Mouse (Mus musculus): ENCODE data around the gene Pacs2. TPM values are rescaled to one million over a fixed set of nuclear protein-coding genes. Genes with fewer than 3 reads are reported as not detected.

Pacs2 gene
- polyA plus RNA-seq, 1 experiment from 2014 or later, result 6.9 TPM

- WGBS, result 90% methylated on average over 6 of the region's 6 CpGs
- no peak for ATAC-seq (replicated peaks; ENCODE audit: insufficient number of reproducible peaks, insufficient read depth, low FRiP score, low read depth)
- H3K27ac ChIP-seq, result no peak overlapping the region
- no peak overlapping the region for H3K9ac ChIP-seq
- H3K9me3 ChIP-seq (replicated peaks), result no peaks in the 10 kb centered on the region
- H3K27me3 ChIP-seq, result no peaks in the 10 kb centered on the region
- H3K4me1 ChIP-seq (replicated peaks), result peaks cover 20% of the 10 kb centered on the region
- H3K4me2 ChIP-seq, result no peak overlapping the region
- H3K4me3 ChIP-seq, result no peak overlapping the region
- peaks cover 18% of the 10 kb centered on the region for H3K36me3 ChIP-seq
Measured at GRCm38 (mm10) chr12:113071321-113071720, 57.0 kb downstream of the Pacs2 start.

- WGBS, result 74% methylated on average over 6 of the region's 6 CpGs
- ATAC-seq (replicated peaks; ENCODE audit: insufficient number of reproducible peaks, insufficient read depth, low FRiP score, low read depth), result no peak
- H3K9me3 ChIP-seq (replicated peaks), result no peaks in the 10 kb centered on the region
- no peak overlapping the region for H3K9ac ChIP-seq
- no peaks in the 10 kb centered on the region for H3K27me3 ChIP-seq
- H3K27ac ChIP-seq, result no peak overlapping the region
- H3K4me3 ChIP-seq, result no peak overlapping the region
- no peak overlapping the region for H3K4me2 ChIP-seq
- H3K4me1 ChIP-seq (replicated peaks), result peaks cover 20% of the 10 kb centered on the region
- peaks cover 18% of the 10 kb centered on the region for H3K36me3 ChIP-seq
Measured at GRCm38 (mm10) chr12:113071827-113072226, 57.5 kb downstream of the Pacs2 start.

- Histone ChIP-seq H3K36me3 (peaks cover 18% of the 10 kb centered on the region), H3K27me3 (no peaks in the 10 kb centered on the region), H3K9me3 (replicated peaks) (no peaks in the 10 kb centered on the region), H3K9ac (peak overlapping the region; percentile 52), H3K4me1 (replicated peaks) (peaks cover 20% of the 10 kb centered on the region), H3K27ac (peak overlapping the region; percentile 91), H3K4me2 (peak overlapping the region; percentile 79), H3K4me3 (peak overlapping the region; percentile 48)
- 0 out of 2 replicates have a peak, but pooled peaks have one; percentile 16 for ATAC-seq (replicated peaks; ENCODE audit: insufficient number of reproducible peaks, insufficient read depth, low FRiP score, low read depth)
- WGBS, result 9% methylated on average over 15 of the region's 15 CpGs
Measured at GRCm38 (mm10) chr12:113073420-113074328, 59.4 kb downstream of the Pacs2 start.

- Histone ChIP-seq H3K27ac (peak within 1 kb of the TSS; percentile 91), H3K27me3 (no peaks in the 10 kb centered on the region), H3K36me3 (peaks cover 14% of the 10 kb centered on the region), H3K9me3 (replicated peaks) (no peaks in the 10 kb centered on the region), H3K9ac (peak within 1 kb of the TSS; percentile 52), H3K4me2 (peak within 1 kb of the TSS; percentile 79), H3K4me3 (peak within 1 kb of the TSS; percentile 48), H3K4me1 (replicated peaks) (peaks cover 20% of the 10 kb centered on the region)
- ATAC-seq (replicated peaks; ENCODE audit: insufficient number of reproducible peaks, insufficient read depth, low FRiP score, low read depth), result peak; percentile 91
- WGBS, result 3% methylated on average over 32 of the region's 32 CpGs
Measured at GRCm38 (mm10) chr12:113074329-113075062, 60.2 kb downstream of the Pacs2 start, which contains the start of gene Tex22. Gene Tex22, plus strand, starts transcription at chr12:113074502.

GRCm38 (mm10) chr12:113075063-113075454 lies 60.8 kb downstream of the Pacs2 start:
- H3K36me3 ChIP-seq, result peaks cover 14% of the 10 kb centered on the region
- peak overlapping the region; percentile 91 for H3K27ac ChIP-seq
- peak overlapping the region; percentile 52 for H3K9ac ChIP-seq
- no peaks in the 10 kb centered on the region for H3K9me3 ChIP-seq (replicated peaks)
- peak; percentile 60 for ATAC-seq (replicated peaks; ENCODE audit: insufficient number of reproducible peaks, insufficient read depth, low FRiP score, low read depth)
- H3K4me3 ChIP-seq, result peak overlapping the region; percentile 48
- H3K4me2 ChIP-seq, result peak overlapping the region; percentile 79
- H3K4me1 ChIP-seq (replicated peaks), result peaks cover 20% of the 10 kb centered on the region
- 4% methylated on average over 10 of the region's 10 CpGs for WGBS
- no peaks in the 10 kb centered on the region for H3K27me3 ChIP-seq

GRCm38 (mm10) chr12:113075486-113075885 lies 61.2 kb downstream of the Pacs2 start:
- Histone ChIP-seq H3K27ac (no peak overlapping the region), H3K4me3 (0 out of 2 replicates have a peak overlapping the region, but pooled peaks have one; percentile 48), H3K9ac (0 out of 2 replicates have a peak overlapping the region, but pooled peaks have one; percentile 52), H3K27me3 (no peaks in the 10 kb centered on the region), H3K4me1 (replicated peaks) (peaks cover 20% of the 10 kb centered on the region), H3K36me3 (peaks cover 14% of the 10 kb centered on the region), H3K4me2 (peak overlapping the region; percentile 79), H3K9me3 (replicated peaks) (no peaks in the 10 kb centered on the region)
- 51% methylated on average over 6 of the region's 6 CpGs for WGBS
- no peak for ATAC-seq (replicated peaks; ENCODE audit: insufficient number of reproducible peaks, insufficient read depth, low FRiP score, low read depth)

GRCm38 (mm10) chr12:113087276-113087675 lies 73.0 kb downstream of the Pacs2 start:
- H3K36me3 ChIP-seq, result no peaks in the 10 kb centered on the region
- no peak overlapping the region for H3K27ac ChIP-seq
- peaks cover 2% of the 10 kb centered on the region; the same call in 1 of the 2 replicates for H3K27me3 ChIP-seq
- no peak overlapping the region for H3K9ac ChIP-seq
- no peaks in the 10 kb centered on the region for H3K4me1 ChIP-seq (replicated peaks)
- ATAC-seq (replicated peaks; ENCODE audit: insufficient number of reproducible peaks, insufficient read depth, low FRiP score, low read depth), result no peak
- no peak overlapping the region for H3K4me3 ChIP-seq
- H3K4me2 ChIP-seq, result no peak overlapping the region
- no peaks in the 10 kb centered on the region for H3K9me3 ChIP-seq (replicated peaks)
- 68% methylated on average over 2 of the region's 3 CpGs for WGBS

GRCm38 (mm10) chr12:113088026-113088425 lies 73.7 kb downstream of the Pacs2 start:
- no peak overlapping the region for H3K9ac ChIP-seq
- 50% methylated on average over 4 of the region's 4 CpGs for WGBS

GRCm38 (mm10) chr12:113089107-113089506 lies 74.8 kb downstream of the Pacs2 start:
- H3K27ac ChIP-seq, result no peak overlapping the region
- 80% methylated on average over 6 of the region's 6 CpGs for WGBS
- no peaks in the 10 kb centered on the region for H3K9me3 ChIP-seq (replicated peaks)
- H3K36me3 ChIP-seq, result no peaks in the 10 kb centered on the region
- H3K4me3 ChIP-seq, result no peak overlapping the region
- no peaks in the 10 kb centered on the region for H3K4me1 ChIP-seq (replicated peaks)
- peaks cover 2% of the 10 kb centered on the region; the same call in 1 of the 2 replicates for H3K27me3 ChIP-seq
- no peak overlapping the region for H3K9ac ChIP-seq
- H3K4me2 ChIP-seq, result no peak overlapping the region
- ATAC-seq (replicated peaks; ENCODE audit: insufficient number of reproducible peaks, insufficient read depth, low FRiP score, low read depth), result no peak

More at GRCm38 (mm10) chr12:113088026-113088425, 73.7 kb downstream of the Pacs2 start:
- H3K9me3 ChIP-seq (replicated peaks), result no peaks in the 10 kb centered on the region
- no peaks in the 10 kb centered on the region for H3K4me1 ChIP-seq (replicated peaks)
- H3K4me3 ChIP-seq, result no peak overlapping the region
- H3K36me3 ChIP-seq, result no peaks in the 10 kb centered on the region
- no peak for ATAC-seq (replicated peaks; ENCODE audit: insufficient number of reproducible peaks, insufficient read depth, low FRiP score, low read depth)
- peaks cover 2% of the 10 kb centered on the region; the same call in 1 of the 2 replicates for H3K27me3 ChIP-seq
- no peak overlapping the region for H3K27ac ChIP-seq
- no peak overlapping the region for H3K4me2 ChIP-seq

GRCm38 (mm10) chr12:113090053-113090452 lies 75.7 kb downstream of the Pacs2 start:
- no peaks in the 10 kb centered on the region for H3K4me1 ChIP-seq (replicated peaks)
- no peaks in the 10 kb centered on the region for H3K9me3 ChIP-seq (replicated peaks)
- 80% methylated on average over 17 of the region's 17 CpGs for WGBS
- no peaks in the 10 kb centered on the region for H3K36me3 ChIP-seq
- no peak overlapping the region for H3K4me3 ChIP-seq
- H3K27ac ChIP-seq, result no peak overlapping the region
- H3K27me3 ChIP-seq, result 0 out of 2 replicates have a peak, but pooled peaks cover 2% of the 10 kb centered on the region
- H3K4me2 ChIP-seq, result no peak overlapping the region
- H3K9ac ChIP-seq, result no peak overlapping the region
- no peak; the same call in 1 of the 2 replicates for ATAC-seq (replicated peaks; ENCODE audit: insufficient number of reproducible peaks, insufficient read depth, low FRiP score, low read depth)

GRCm38 (mm10) chr12:113097040-113097439 lies 82.7 kb downstream of the Pacs2 start:
- no peaks in the 10 kb centered on the region for H3K36me3 ChIP-seq
- H3K9me3 ChIP-seq (replicated peaks), result no peaks in the 10 kb centered on the region
- H3K27me3 ChIP-seq, result 0 out of 2 replicates have a peak, but pooled peaks cover 3% of the 10 kb centered on the region
- 81% methylated on average over 5 of the region's 5 CpGs for WGBS
- H3K4me2 ChIP-seq, result peak overlapping the region; percentile 97
- ATAC-seq (replicated peaks; ENCODE audit: insufficient number of reproducible peaks, insufficient read depth, low FRiP score, low read depth), result no peak
- H3K9ac ChIP-seq, result peak overlapping the region; percentile 98
- H3K4me3 ChIP-seq, result peak overlapping the region; percentile 99; the same call in 1 of the 2 replicates
- no peak overlapping the region for H3K27ac ChIP-seq
- peaks cover 41% of the 10 kb centered on the region for H3K4me1 ChIP-seq (replicated peaks)
